Mouse (Mus musculus): ENCODE measurements around the gene Elp5. TPM values are rescaled to one million over a fixed set of nuclear protein-coding genes. Genes with fewer than 3 reads are reported as not detected.
A peak's percentile ranks its signal among the peaks of the same experiment; 100 is the strongest.

Elp5 gene
- polyA plus RNA-seq, 1 experiment, result 1.9 TPM

GRCm38 (mm10) chr11:69929712-69930111 is 52.6 kb downstream of the Elp5 start:
- Histone ChIP-seq H3K9me3 (ENCODE audit: control insufficient read depth, low read length) (no peaks in the 10 kb centered on the region; the same call in 1 of the 2 replicates), H3K27me3 (ENCODE audit: control insufficient read depth) (peaks cover 13% of the 10 kb centered on the region), H3K4me1 (ENCODE audit: control insufficient read depth) (peaks cover 12% of the 10 kb centered on the region), H3K4me3 (replicated peaks) (no peak overlapping the region), H3K36me3 (ENCODE audit: control insufficient read depth) (no peaks in the 10 kb centered on the region)
- TF ChIP-seq TAL1 (IDR thresholded peaks at IDR 0.05; ENCODE audit: low read length) (no peak), GATA1 (IDR thresholded peaks at IDR 0.05; ENCODE audit: low read length) (no peak)

DNA sequence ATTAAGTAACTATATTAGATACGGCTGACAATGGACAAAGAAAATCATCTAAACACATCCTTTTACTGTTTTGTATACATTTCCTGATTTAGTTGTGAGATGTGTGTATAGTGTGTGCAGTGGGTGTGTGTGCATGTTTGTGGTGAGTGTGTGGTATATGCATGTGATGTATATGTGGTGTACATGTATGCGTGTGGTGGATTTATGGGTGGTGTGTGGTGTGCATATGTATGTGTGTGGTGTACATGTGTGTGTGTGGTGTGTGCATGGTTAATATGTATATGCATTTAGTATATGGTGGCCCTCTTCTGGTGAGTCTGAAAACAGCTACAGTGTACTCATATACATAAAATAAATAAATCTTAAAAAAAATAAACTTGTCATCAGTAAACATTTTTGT is 54.8 kb downstream of the Elp5 start:
- Histone ChIP-seq H3K9me3 (ENCODE audit: control insufficient read depth, low read length) (no peaks in the 10 kb centered on the region), H3K27me3 (ENCODE audit: control insufficient read depth) (peaks cover 3% of the 10 kb centered on the region; the same call in 1 of the 2 replicates), H3K36me3 (ENCODE audit: control insufficient read depth) (no peaks in the 10 kb centered on the region), H3K4me3 (replicated peaks) (no peak overlapping the region), H3K4me1 (ENCODE audit: control insufficient read depth) (peaks cover 20% of the 10 kb centered on the region)
- no peak for TF ChIP-seq TAL1 (IDR thresholded peaks at IDR 0.05; ENCODE audit: low read length)
- no peak for TF ChIP-seq GATA1 (IDR thresholded peaks at IDR 0.05; ENCODE audit: low read length)

DNA sequence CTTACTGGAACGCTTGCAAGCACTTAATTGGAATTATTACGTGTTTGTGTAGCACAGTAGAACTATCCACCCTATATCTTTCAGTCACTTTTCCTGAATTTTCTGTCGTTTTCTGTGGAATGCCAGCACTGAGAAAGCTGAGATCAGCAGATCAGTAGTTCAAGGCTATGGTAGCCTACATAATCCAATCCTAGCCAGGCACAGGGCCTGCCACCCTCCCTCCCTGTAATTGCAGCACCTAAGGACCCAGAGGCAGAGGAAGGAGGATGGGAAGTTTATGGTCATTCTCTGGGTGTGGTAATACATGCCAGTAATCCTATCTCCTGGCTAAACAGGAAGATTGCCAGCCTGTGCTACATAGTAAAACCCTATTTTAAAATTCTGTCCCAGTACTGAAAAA is 59.5 kb downstream of the Elp5 start:
- Histone ChIP-seq H3K36me3 (ENCODE audit: control insufficient read depth) (peaks cover 22% of the 10 kb centered on the region), H3K4me1 (ENCODE audit: control insufficient read depth) (peaks cover 54% of the 10 kb centered on the region), H3K9me3 (ENCODE audit: control insufficient read depth, low read length) (no peaks in the 10 kb centered on the region), H3K4me3 (replicated peaks) (peak overlapping the region; percentile 96), H3K27me3 (ENCODE audit: control insufficient read depth) (no peaks in the 10 kb centered on the region)
- TF ChIP-seq GATA1 (IDR thresholded peaks at IDR 0.05; ENCODE audit: low read length), result no peak
- no peak for TF ChIP-seq TAL1 (IDR thresholded peaks at IDR 0.05; ENCODE audit: low read length)

DNA sequence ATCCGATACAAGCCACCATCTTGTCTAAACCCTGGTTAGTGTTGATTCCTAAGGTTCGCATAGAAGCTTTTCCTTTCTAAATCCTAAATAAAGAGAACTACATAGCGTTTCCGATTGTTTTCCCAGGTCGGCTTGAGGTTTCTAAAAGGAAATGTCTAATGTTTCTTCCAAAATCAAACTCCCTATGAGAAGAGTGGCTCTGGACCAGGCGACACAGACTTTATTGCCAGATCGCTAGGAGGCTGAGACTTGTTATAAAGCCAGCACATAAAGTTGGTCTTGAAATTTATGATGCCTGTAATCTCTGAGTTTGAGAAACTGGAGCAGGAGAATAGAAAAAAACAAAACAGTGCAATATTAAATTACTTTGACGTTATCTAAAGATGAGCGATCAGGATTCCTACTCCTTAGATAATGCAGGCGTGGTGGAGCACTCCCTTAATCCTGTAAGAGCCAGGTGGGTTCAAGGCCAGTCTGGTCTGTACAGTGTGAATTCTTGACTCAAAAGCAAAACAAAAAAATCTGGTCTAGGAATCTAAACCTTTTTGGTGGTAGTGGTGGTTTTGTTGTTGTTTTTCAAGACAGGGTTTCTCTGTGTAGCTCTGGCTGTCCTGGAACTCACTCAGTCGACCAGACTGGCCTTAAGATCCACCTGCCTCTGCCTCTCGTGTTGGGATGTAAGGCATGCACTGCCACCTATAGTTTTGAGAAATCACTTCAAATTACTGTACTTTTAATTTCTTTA is 60.1 kb downstream of the Elp5 start:
- Histone ChIP-seq H3K4me1 (ENCODE audit: control insufficient read depth) (peaks cover 60% of the 10 kb centered on the region), H3K27me3 (ENCODE audit: control insufficient read depth) (no peaks in the 10 kb centered on the region), H3K4me3 (replicated peaks) (peak overlapping the region; percentile 96), H3K9me3 (ENCODE audit: control insufficient read depth, low read length) (no peaks in the 10 kb centered on the region), H3K36me3 (ENCODE audit: control insufficient read depth) (peaks cover 28% of the 10 kb centered on the region)
- no peak for TF ChIP-seq TAL1 (IDR thresholded peaks at IDR 0.05; ENCODE audit: low read length)
- no peak for TF ChIP-seq GATA1 (IDR thresholded peaks at IDR 0.05; ENCODE audit: low read length)

- Histone ChIP-seq H3K9me3 (ENCODE audit: control insufficient read depth, low read length) (no peaks in the 10 kb centered on the region), H3K36me3 (ENCODE audit: control insufficient read depth) (peaks cover 36% of the 10 kb centered on the region), H3K4me1 (ENCODE audit: control insufficient read depth) (peaks cover 68% of the 10 kb centered on the region), H3K27me3 (ENCODE audit: control insufficient read depth) (no peaks in the 10 kb centered on the region), H3K4me3 (replicated peaks) (peak within 1 kb of the TSS; percentile 96)
- TF ChIP-seq GATA1 (IDR thresholded peaks at IDR 0.05; ENCODE audit: low read length) (no peak), TAL1 (IDR thresholded peaks at IDR 0.05; ENCODE audit: low read length) (no peak)
These were observed 61.0 kb downstream of the Elp5 start, which contains the start of gene Eif5a for GRCm38 (mm10) chr11:69921114-69922011. Gene Eif5a (minus strand): TSS chr11:69921958.

GRCm38 (mm10) chr11:69920266-69921031 is 61.9 kb downstream of the Elp5 start:
- TF ChIP-seq TAL1 (IDR thresholded peaks at IDR 0.05; ENCODE audit: low read length) (no peak), GATA1 (IDR thresholded peaks at IDR 0.05; ENCODE audit: low read length) (no peak)
- H3K36me3 ChIP-seq (ENCODE audit: control insufficient read depth), result peaks cover 45% of the 10 kb centered on the region

GRCm38 (mm10) chr11:69919661-69920265 is 62.6 kb downstream of the Elp5 start:
- H3K4me3 ChIP-seq (replicated peaks), result peak overlapping the region; percentile 96
- no peaks in the 10 kb centered on the region for H3K27me3 ChIP-seq (ENCODE audit: control insufficient read depth)
- peaks cover 52% of the 10 kb centered on the region for H3K36me3 ChIP-seq (ENCODE audit: control insufficient read depth)
- no peak for TF ChIP-seq GATA1 (IDR thresholded peaks at IDR 0.05; ENCODE audit: low read length)
- TF ChIP-seq TAL1 (IDR thresholded peaks at IDR 0.05; ENCODE audit: low read length), result no peak
- no peaks in the 10 kb centered on the region for H3K9me3 ChIP-seq (ENCODE audit: control insufficient read depth, low read length)
- peaks cover 84% of the 10 kb centered on the region for H3K4me1 ChIP-seq (ENCODE audit: control insufficient read depth)

More at GRCm38 (mm10) chr11:69920266-69921031, 61.9 kb downstream of the Elp5 start:
- Histone ChIP-seq H3K9me3 (ENCODE audit: control insufficient read depth, low read length) (no peaks in the 10 kb centered on the region), H3K4me3 (replicated peaks) (peak overlapping the region; percentile 96), H3K27me3 (ENCODE audit: control insufficient read depth) (no peaks in the 10 kb centered on the region), H3K4me1 (ENCODE audit: control insufficient read depth) (peaks cover 78% of the 10 kb centered on the region)

GRCm38 (mm10) chr11:69919053-69919452 is 63.3 kb downstream of the Elp5 start:
- peaks cover 89% of the 10 kb centered on the region for H3K4me1 ChIP-seq (ENCODE audit: control insufficient read depth)
- H3K27me3 ChIP-seq (ENCODE audit: control insufficient read depth), result no peaks in the 10 kb centered on the region
- no peaks in the 10 kb centered on the region for H3K9me3 ChIP-seq (ENCODE audit: control insufficient read depth, low read length)
- TF ChIP-seq TAL1 (IDR thresholded peaks at IDR 0.05; ENCODE audit: low read length) (no peak), GATA1 (IDR thresholded peaks at IDR 0.05; ENCODE audit: low read length) (no peak)
- peak overlapping the region; percentile 96 for H3K4me3 ChIP-seq (replicated peaks)
- peaks cover 59% of the 10 kb centered on the region for H3K36me3 ChIP-seq (ENCODE audit: control insufficient read depth)

Other genes starting within 250 kb of the Elp5 start
- gene Polr2a, start 223.9 kb downstream of the Elp5 start, polyA plus RNA-seq (2012), result 14.2 and 14.3 TPM in 2 replicates
- not detected in 2 replicates for gene Slc35g3, start 220.5 kb downstream of the Elp5 start, polyA plus RNA-seq (2012)
- gene Zbtb4, start 216.6 kb downstream of the Elp5 start, polyA plus RNA-seq (2012), result 0.07 and 0.33 TPM in 2 replicates
- gene Chrnb1, start 186.6 kb downstream of the Elp5 start, polyA plus RNA-seq (2012), result not detected in 2 replicates
- 0.01 TPM in 1 of 2 replicates, not detected in the other for gene Fgf11, start 180.7 kb downstream of the Elp5 start, polyA plus RNA-seq (2012)
- gene Tmem102, start 176.9 kb downstream of the Elp5 start, polyA plus RNA-seq (2012), result 0.05 TPM in 1 of 2 replicates, not detected in the other
- gene Gm39566, start 167.2 kb downstream of the Elp5 start, polyA plus RNA-seq (2012), result not detected in 2 replicates
- gene Spem2, start 164.1 kb downstream of the Elp5 start, polyA plus RNA-seq (2012), result not detected in 2 replicates
- not detected in 2 replicates for gene Spem1, start 160.3 kb downstream of the Elp5 start, polyA plus RNA-seq (2012)
- gene Nlgn2, start 144.7 kb downstream of the Elp5 start, polyA plus RNA-seq (2012), result 0.13 and 0.16 TPM in 2 replicates
- 204 and 212 TPM in 2 replicates for gene Tmem256, start 144.0 kb downstream of the Elp5 start, polyA plus RNA-seq (2012)
- 3.6 and 4.4 TPM in 2 replicates for gene Plscr3, start 136.1 kb downstream of the Elp5 start, polyA plus RNA-seq (2012)
- 0.94 and 1.1 TPM in 2 replicates for gene Tnk1, start 123.8 kb downstream of the Elp5 start, polyA plus RNA-seq (2012)
- gene Tmem95, start 104.5 kb downstream of the Elp5 start, polyA plus RNA-seq (2012), result not detected in 2 replicates
- gene Kctd11, start 101.1 kb downstream of the Elp5 start, polyA plus RNA-seq (2012), result 0.02 and 0.08 TPM in 2 replicates
- gene Acap1, start 87.0 kb downstream of the Elp5 start, polyA plus RNA-seq (2012), result 0.23 and 0.37 TPM in 2 replicates
- gene 2810408A11Rik, start 81.5 kb downstream of the Elp5 start, polyA plus RNA-seq (2012), result 0.14 and 0.18 TPM in 2 replicates
- 5.0 and 5.1 TPM in 2 replicates for gene Neurl4, start 81.4 kb downstream of the Elp5 start, polyA plus RNA-seq (2012)
- 90.4 and 109 TPM in 2 replicates for gene Gps2, start 68.6 kb downstream of the Elp5 start, polyA plus RNA-seq (2012)
- 295 and 310 TPM in 2 replicates for gene Eif5a, start 60.6 kb downstream of the Elp5 start, polyA plus RNA-seq (2012)
- gene Ybx2, start 46.7 kb downstream of the Elp5 start, polyA plus RNA-seq (2012), result 0.29 and 0.38 TPM in 2 replicates
- 6.0 and 7.7 TPM in 2 replicates for gene Slc2a4, start 34.3 kb downstream of the Elp5 start, polyA plus RNA-seq (2012)
- not detected in 2 replicates for gene Cldn7, start 17.7 kb downstream of the Elp5 start, polyA plus RNA-seq (2012)
- 23.2 and 28.5 TPM in 2 replicates for gene Ctdnep1, start 1.4 kb downstream of the Elp5 start, polyA plus RNA-seq (2012)
- gene Gabarap, start 8.6 kb upstream of the Elp5 start, polyA plus RNA-seq (2012), result 50.2 and 55.8 TPM in 2 replicates
- gene Phf23, start 13.3 kb upstream of the Elp5 start, polyA plus RNA-seq (2012), result 4.5 and 5.5 TPM in 2 replicates
- 0.48 and 0.76 TPM in 2 replicates for gene Dvl2, start 18.1 kb upstream of the Elp5 start, polyA plus RNA-seq (2012)
- gene Acadvl, start 32.9 kb upstream of the Elp5 start, polyA plus RNA-seq (2012), result 2.9 and 3.2 TPM in 2 replicates
- 0.10 and 0.19 TPM in 2 replicates for gene Dlg4, start 34.4 kb upstream of the Elp5 start, polyA plus RNA-seq (2012)
- gene Asgr1, start 71.6 kb upstream of the Elp5 start, polyA plus RNA-seq (2012), result not detected in 2 replicates
- 0.05 TPM in 1 of 2 replicates, not detected in the other for gene Asgr2, start 110.1 kb upstream of the Elp5 start, polyA plus RNA-seq (2012)
- 0.02 TPM in 1 of 2 replicates, not detected in the other for gene Mgl2, start 147.8 kb upstream of the Elp5 start, polyA plus RNA-seq (2012)
- gene Clec10a, start 173.7 kb upstream of the Elp5 start, polyA plus RNA-seq (2012), result not detected in 2 replicates
- gene Slc16a11, start 230.2 kb upstream of the Elp5 start, polyA plus RNA-seq (2012), result not detected in 2 replicates
- gene Slc16a13, start 238.5 kb upstream of the Elp5 start, polyA plus RNA-seq (2012), result 1.5 and 2.3 TPM in 2 replicates
- 0.06 and 0.13 TPM in 2 replicates for gene Bcl6b, start 247.3 kb upstream of the Elp5 start, polyA plus RNA-seq (2012)